Mouse (Mus musculus): Measurements from ENCODE around the gene Nbl1. TPM values are rescaled to one million over a fixed set of nuclear protein-coding genes. Genes with fewer than 3 reads are reported as not detected.
A peak's percentile ranks its signal among the peaks of the same experiment; 100 is the strongest.

Gene Nbl1
- 78.9 and 79.7 TPM in 2 replicates for polyA plus RNA-seq (2012; rRNA removed)

- no peak for DNase-seq (ENCODE audit: extremely low spot score in 1 of 2, low spot score in 1 of 2)
Observed at GRCm38 (mm10) chr4:139092356-139093195, at the start of gene Nbl1. Gene Nbl1, minus strand, starts transcription at chr4:139092993.

GRCm38 (mm10) chr4:139141785-139142184 is 49.0 kb upstream of the Nbl1 start:
- DNase-seq (ENCODE audit: extremely low spot score in 1 of 2, low spot score in 1 of 2) = no peak

GRCm38 (mm10) chr4:139140267-139140666 is 47.5 kb upstream of the Nbl1 start:
- no peak for DNase-seq (ENCODE audit: extremely low spot score in 1 of 2, low spot score in 1 of 2)

DNA sequence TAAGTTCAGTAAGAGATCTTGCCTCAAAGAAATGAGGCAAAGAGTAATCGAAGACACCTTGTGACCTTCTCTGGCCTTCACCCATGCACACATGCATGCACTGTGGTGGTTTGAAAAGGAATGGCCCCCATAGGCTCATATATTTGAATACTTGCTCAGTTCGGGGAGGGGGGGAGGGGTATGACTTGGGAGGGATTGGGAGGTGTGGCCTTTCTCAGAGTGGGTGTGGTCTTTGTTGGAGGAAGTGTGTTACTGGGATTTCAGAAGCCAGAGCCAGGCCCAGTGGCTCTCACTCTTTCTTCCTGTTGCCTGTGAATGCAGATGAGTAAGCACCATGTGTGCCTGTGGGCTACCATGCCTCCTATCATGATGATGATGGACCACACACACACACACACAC is 43.2 kb upstream of the Nbl1 start:
- DNase-seq (ENCODE audit: extremely low spot score in 1 of 2, low spot score in 1 of 2) = no peak

GRCm38 (mm10) chr4:139133109-139133508 is 40.3 kb upstream of the Nbl1 start:
- DNase-seq (ENCODE audit: extremely low spot score in 1 of 2, low spot score in 1 of 2) = no peak

DNA sequence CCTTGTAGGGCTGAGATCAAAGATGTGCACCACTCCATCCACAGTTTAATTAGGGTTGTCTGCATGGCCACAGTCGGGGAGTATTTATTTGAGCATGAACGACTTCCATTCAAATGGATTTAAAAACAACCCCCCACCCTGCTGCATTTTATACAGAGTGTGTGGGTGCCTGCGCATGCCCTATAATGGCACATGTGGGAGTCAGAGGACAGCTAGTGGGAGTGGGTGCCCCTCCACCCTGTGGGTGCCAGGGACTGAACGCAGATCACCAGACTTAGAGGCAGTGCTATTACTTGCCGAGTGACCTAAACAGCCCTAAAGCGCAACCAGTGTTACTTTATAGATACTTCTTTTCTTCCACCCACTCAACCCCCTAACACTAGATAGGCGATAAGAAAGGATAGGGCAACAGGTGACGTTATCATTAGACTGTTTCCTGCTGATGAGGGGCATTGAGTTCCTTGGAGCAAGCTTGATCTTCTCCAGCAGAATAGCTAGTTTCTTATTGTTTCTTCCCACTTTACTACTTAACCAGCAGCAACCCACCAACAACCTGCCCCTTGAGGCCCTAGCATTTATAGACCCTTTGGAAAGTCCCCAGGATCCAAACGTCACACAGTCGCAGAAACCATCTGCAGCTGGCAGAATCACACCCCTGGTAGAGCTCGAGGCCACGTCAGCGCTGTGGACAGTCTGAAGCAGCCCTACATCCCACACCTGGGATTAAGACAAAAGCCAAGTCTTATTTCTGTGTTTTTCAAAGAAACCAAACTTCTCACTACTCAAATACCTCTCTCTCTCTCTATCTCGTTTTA is 39.3 kb upstream of the Nbl1 start:
- DNase-seq (ENCODE audit: extremely low spot score in 1 of 2, low spot score in 1 of 2) = peak in 1 of 2 experiments; percentile 30

- peak; percentile 96 to 99 for DNase-seq (ENCODE audit: extremely low spot score in 1 of 2, low spot score in 1 of 2)
Observed at GRCm38 (mm10) chr4:139130701-139131549, 38.1 kb upstream of the Nbl1 start, which contains the start of gene Minos1. Gene Minos1, minus strand, starts transcription at chr4:139131113.

DNA sequence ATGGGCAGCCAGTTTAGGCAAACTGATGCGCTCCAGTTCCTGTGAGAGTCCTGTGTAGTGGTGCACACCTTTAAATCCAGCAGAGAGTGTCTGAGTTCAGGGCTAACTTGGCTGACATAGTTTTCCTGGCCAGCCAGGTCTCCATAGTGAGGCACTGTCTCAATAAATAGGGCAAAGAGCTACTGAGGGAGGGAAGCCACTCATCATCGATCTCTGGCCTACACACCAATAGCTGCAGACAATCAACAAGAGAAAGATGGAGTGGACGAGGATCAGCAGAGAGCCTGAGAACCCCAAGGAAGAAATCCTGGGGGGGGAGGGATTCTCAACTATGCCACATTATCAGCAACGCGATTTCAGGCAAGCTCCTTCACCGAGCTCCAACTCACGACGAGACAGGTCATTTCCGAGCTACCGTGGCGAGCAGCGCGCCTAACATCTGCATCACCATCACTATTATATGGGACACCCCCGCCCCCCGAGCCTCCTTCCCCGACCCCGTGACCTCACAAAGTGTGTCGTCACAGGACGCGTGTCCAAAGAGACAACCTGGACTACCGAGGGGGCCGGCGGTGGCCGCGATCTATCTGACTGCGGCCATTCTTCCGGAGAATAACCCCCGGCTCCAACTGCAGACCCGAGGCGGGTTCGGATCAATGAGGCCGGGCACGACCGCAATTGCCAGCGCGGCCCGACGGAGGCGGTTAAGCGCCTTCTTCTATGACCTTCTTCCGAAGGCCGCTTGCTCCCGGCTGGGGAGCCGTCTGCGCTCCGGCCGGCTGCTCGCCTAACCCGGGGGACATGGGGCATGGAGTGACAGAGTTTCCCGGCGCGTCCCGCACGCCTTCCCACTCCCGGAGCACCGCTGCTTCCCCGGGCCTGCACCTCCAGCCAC is 37.3 kb upstream of the Nbl1 start:
- peak in 1 of 2 experiments; percentile 27 for DNase-seq (ENCODE audit: extremely low spot score in 1 of 2, low spot score in 1 of 2)

DNA sequence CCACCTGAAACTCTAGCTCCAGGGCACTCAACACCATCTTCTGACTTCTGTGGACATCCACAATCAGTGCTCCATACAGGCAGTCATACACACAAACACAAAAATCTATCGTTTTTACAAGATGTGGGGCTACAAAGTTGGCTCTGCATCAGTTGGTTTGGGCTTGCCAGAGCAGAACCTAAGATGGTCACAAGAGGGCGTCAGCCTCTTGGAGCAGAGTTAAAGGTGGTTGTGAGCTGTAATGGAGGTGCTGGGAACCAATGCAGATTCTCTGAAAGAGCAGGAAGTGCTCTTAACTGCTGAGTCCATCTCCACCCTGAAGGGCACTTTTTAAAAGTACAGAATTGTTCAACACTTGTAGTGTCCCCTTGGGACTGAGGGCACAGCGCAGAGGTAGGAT is 33.7 kb upstream of the Nbl1 start:
- no peak for DNase-seq (ENCODE audit: extremely low spot score in 1 of 2, low spot score in 1 of 2)

DNA sequence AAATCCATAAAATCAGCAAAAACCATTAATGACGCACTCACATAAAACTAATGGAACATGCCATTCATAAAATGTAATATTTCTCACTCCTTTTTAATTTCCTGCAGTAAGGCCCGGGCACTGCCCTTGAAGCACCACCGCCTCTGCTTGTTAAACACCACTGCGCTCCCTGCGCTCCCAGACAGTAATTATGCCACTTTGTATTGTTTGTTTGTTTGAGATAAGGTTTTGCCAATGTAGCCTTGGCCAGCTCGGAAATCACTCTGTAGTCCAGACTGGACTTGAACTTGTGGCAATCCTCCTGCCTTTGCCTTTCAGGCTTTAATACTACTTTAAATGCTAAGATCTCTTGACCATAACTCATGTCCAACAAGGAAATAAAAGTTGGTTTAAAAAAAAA is 32.1 kb upstream of the Nbl1 start:
- no peak for DNase-seq (ENCODE audit: extremely low spot score in 1 of 2, low spot score in 1 of 2)

DNA sequence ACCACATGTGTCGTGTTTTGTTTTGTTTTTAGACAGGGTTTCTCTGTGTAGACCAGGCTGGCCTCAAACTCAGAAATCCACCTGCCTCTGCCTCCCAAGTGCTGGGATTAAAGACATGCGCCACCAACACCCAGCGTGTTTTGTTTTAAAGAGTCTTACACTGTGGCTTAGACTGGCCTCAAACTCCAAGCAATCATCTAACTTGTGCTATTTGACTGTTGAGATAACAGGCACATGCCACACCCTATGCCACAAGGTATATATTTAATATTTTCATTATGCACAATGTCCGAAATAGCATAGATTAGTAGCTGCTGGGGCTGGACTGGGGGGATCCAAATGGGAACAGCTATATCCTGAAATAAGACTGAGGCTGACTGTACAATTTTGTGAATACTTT is 29.8 kb upstream of the Nbl1 start:
- no peak for DNase-seq (ENCODE audit: extremely low spot score in 1 of 2, low spot score in 1 of 2)

- no peak for DNase-seq (ENCODE audit: extremely low spot score in 1 of 2, low spot score in 1 of 2)
Observed at GRCm38 (mm10) chr4:139120998-139121397, 28.2 kb upstream of the Nbl1 start.

DNA sequence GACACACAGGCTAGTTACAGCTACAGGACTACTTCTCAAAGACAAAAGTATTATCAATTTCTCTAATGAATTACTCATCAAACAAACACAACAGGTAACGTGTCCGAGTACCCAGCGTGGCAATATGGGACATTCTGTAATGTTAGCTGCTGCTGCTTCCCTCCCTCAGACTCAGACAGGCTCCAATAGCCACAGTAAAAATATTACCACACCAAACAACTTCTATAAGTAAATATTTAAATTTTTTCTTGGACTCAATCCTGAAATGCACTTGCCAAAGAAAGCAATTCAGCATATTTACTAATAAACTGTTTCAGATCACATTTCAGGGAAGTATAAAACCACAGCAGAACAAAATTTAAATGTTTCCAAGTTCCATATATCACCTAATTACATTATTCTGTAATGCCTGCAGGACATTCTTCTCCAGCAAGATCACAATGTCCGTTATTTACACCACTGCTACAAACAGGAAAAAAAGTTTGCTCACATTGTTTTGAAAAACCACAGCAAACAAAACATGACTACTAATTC is 27.6 kb upstream of the Nbl1 start:
- no peak for DNase-seq (ENCODE audit: extremely low spot score in 1 of 2, low spot score in 1 of 2)

DNA sequence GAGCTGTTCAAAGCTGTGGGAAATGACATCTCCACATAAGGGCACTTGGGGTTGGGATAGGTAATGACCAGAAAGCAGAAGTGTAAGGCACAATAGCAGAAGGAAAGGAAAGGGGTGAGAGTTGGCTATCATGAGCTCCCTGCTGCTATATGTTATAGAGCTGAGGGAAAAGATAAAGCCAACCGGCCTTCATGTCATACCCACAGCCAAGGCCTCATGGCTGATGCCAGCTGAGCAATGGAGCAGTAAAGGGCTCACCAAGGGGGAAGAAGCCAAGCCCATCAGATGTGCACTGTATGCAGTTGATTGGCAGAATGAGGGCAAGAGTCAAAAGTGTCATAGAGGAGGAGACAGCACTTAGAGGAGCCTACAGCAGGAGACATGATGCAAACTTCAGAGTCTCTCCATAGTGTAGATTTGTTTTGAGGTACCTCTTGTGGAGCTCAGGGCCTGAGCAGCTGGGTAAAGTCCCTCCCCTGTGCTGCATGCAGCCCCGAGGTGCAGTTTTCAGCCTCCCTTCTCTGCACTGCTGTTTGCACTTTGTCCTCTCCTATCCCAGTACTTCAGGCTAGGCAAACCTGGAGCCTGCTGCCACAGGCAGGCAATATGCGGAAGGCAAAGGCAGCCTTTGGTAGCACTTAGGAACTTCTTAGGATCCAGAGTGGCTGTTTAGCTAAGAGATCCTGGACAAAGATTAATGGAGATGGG is 23.7 kb upstream of the Nbl1 start:
- DNase-seq (ENCODE audit: extremely low spot score in 1 of 2, low spot score in 1 of 2) = no peak

- no peak for DNase-seq (ENCODE audit: extremely low spot score in 1 of 2, low spot score in 1 of 2)
Observed at GRCm38 (mm10) chr4:139115721-139116120, 22.9 kb upstream of the Nbl1 start.

- no peak for DNase-seq (ENCODE audit: extremely low spot score in 1 of 2, low spot score in 1 of 2)
Observed at GRCm38 (mm10) chr4:139112482-139112881, 19.7 kb upstream of the Nbl1 start.

- DNase-seq (ENCODE audit: extremely low spot score in 1 of 2, low spot score in 1 of 2) = no peak
Observed at GRCm38 (mm10) chr4:139111421-139111820, 18.6 kb upstream of the Nbl1 start.

- DNase-seq (ENCODE audit: extremely low spot score in 1 of 2, low spot score in 1 of 2) = no peak
Observed at GRCm38 (mm10) chr4:139110858-139111257, 18.1 kb upstream of the Nbl1 start.

- no peak for DNase-seq (ENCODE audit: extremely low spot score in 1 of 2, low spot score in 1 of 2)
Observed at GRCm38 (mm10) chr4:139105453-139105852, 12.7 kb upstream of the Nbl1 start.

Data from frontal cortex, adult 2 months (tissue).